Mouse (Mus musculus): ENCODE data around the gene Gm44503. TPM values are rescaled to one million over a fixed set of nuclear protein-coding genes. Genes with fewer than 3 reads are reported as not detected.
A peak's percentile ranks its signal among the peaks of the same experiment; 100 is the strongest.

Gm44503 gene
- total and polyA plus RNA-seq, 3 experiments = 0.31 to 0.34 TPM; not detected in 1

GRCm38 (mm10) chr9:72961346-72961745 lies 2.7 kb downstream of the Gm44503 start:
- Histone ChIP-seq H3K4me3 (no peak overlapping the region), H3K36me3 (ENCODE audit: control insufficient read depth, insufficient read depth, low read length) (no peaks in the 10 kb centered on the region), H3K9ac (ENCODE audit: low read depth, low read length) (no peak overlapping the region), H3K4me1 (ENCODE audit: control insufficient read depth, insufficient read depth, low read length) (no peaks in the 10 kb centered on the region), H3K27me3 (ENCODE audit: control insufficient read depth, insufficient read depth, low read length) (no peaks in the 10 kb centered on the region), H3K27ac (no peak overlapping the region), H3K79me2 (replicated peaks; ENCODE audit: control insufficient read depth, insufficient read depth, low read length) (no peaks in the 10 kb centered on the region)
- 66% methylated on average over 8 of the region's 8 CpGs for WGBS
- intact Hi-C loops (cut with DNase I) = no loop called here
- TF ChIP-seq CTCF (IDR thresholded peaks at IDR 0.05) (no peak), EP300 (IDR thresholded peaks at IDR 0.05; ENCODE audit: insufficient read depth, low read depth, low read length) (no peak), POLR2A (IDR thresholded peaks at IDR 0.05; ENCODE audit: insufficient read depth, low read depth, low read length) (no peak)
- DNase-seq = no peak

- Histone ChIP-seq H3K9ac (ENCODE audit: low read depth, low read length) (no peak overlapping the region), H3K27me3 (ENCODE audit: control insufficient read depth, insufficient read depth, low read length) (no peaks in the 10 kb centered on the region), H3K27ac (no peak overlapping the region), H3K79me2 (replicated peaks; ENCODE audit: control insufficient read depth, insufficient read depth, low read length) (no peaks in the 10 kb centered on the region), H3K4me1 (ENCODE audit: control insufficient read depth, insufficient read depth, low read length) (no peaks in the 10 kb centered on the region), H3K4me3 (no peak overlapping the region), H3K36me3 (ENCODE audit: control insufficient read depth, insufficient read depth, low read length) (no peaks in the 10 kb centered on the region)
- WGBS = 68% methylated on average over 15 of the region's 15 CpGs
- intact Hi-C loops (cut with DNase I) = no loop called here
- DNase-seq = peak in 1 of 2 experiments; percentile 33
- TF ChIP-seq POLR2A (IDR thresholded peaks at IDR 0.05; ENCODE audit: insufficient read depth, low read depth, low read length) = no peak
Measured at GRCm38 (mm10) chr9:72961959-72962358, 3.3 kb downstream of the Gm44503 start.

GRCm38 (mm10) chr9:72968349-72969061 lies 9.9 kb downstream of the Gm44503 start:
- H3K4me3 ChIP-seq = no peak overlapping the region
- no peak overlapping the region for H3K27ac ChIP-seq
- peak; percentile 30 to 40 for DNase-seq
- no peaks in the 10 kb centered on the region for H3K36me3 ChIP-seq (ENCODE audit: control insufficient read depth, insufficient read depth, low read length)
- no peaks in the 10 kb centered on the region for H3K79me2 ChIP-seq (replicated peaks; ENCODE audit: control insufficient read depth, insufficient read depth, low read length)
- H3K4me1 ChIP-seq (ENCODE audit: control insufficient read depth, insufficient read depth, low read length) = no peaks in the 10 kb centered on the region
- H3K27me3 ChIP-seq (ENCODE audit: control insufficient read depth, insufficient read depth, low read length) = no peaks in the 10 kb centered on the region
- 23% methylated on average over 11 of the region's 11 CpGs for WGBS
- intact Hi-C loops (cut with DNase I) = loop anchor here (2.0 to 5.0 kb wide), 2 partner anchors 74 to 122 kb away; partner anchors contain the start of genes Pigb and Rab27a
- TF ChIP-seq POLR2A (IDR thresholded peaks at IDR 0.05; ENCODE audit: insufficient read depth, low read depth, low read length) (no peak), EP300 (IDR thresholded peaks at IDR 0.05; ENCODE audit: insufficient read depth, low read depth, low read length) (0 out of 2 replicates have a peak, but pooled peaks have one; percentile 18), CTCF (IDR thresholded peaks at IDR 0.05) (peak; percentile 74)
- no peak overlapping the region for H3K9ac ChIP-seq (ENCODE audit: low read depth, low read length)

GRCm38 (mm10) chr9:72969874-72970273 lies 11.2 kb downstream of the Gm44503 start:
- H3K4me3 ChIP-seq = no peak overlapping the region
- intact Hi-C loops (cut with DNase I) = loop anchor here (2.0 to 5.0 kb wide), 3 partner anchors 15 to 121 kb away; partner anchors contain the start of genes Ccpg1, Ccpg1os, Pigb and Rab27a

GRCm38 (mm10) chr9:72972435-72972834 lies 13.8 kb downstream of the Gm44503 start:
- H3K79me2 ChIP-seq (replicated peaks; ENCODE audit: control insufficient read depth, insufficient read depth, low read length) = no peaks in the 10 kb centered on the region
- 85% methylated on average over 5 of the region's 5 CpGs for WGBS
- no peak overlapping the region for H3K4me3 ChIP-seq
- H3K27ac ChIP-seq = no peak overlapping the region
- no peaks in the 10 kb centered on the region for H3K36me3 ChIP-seq (ENCODE audit: control insufficient read depth, insufficient read depth, low read length)
- no peak overlapping the region for H3K9ac ChIP-seq (ENCODE audit: low read depth, low read length)
- no peaks in the 10 kb centered on the region for H3K27me3 ChIP-seq (ENCODE audit: control insufficient read depth, insufficient read depth, low read length)
- DNase-seq = no peak
- TF ChIP-seq CTCF (IDR thresholded peaks at IDR 0.05) (no peak), POLR2A (IDR thresholded peaks at IDR 0.05; ENCODE audit: insufficient read depth, low read depth, low read length) (no peak), EP300 (IDR thresholded peaks at IDR 0.05; ENCODE audit: insufficient read depth, low read depth, low read length) (no peak)
- intact Hi-C loops (cut with DNase I) = no loop called here
- no peaks in the 10 kb centered on the region for H3K4me1 ChIP-seq (ENCODE audit: control insufficient read depth, insufficient read depth, low read length)

More at GRCm38 (mm10) chr9:72969874-72970273, 11.2 kb downstream of the Gm44503 start:
- WGBS = 44% methylated on average over 7 of the region's 7 CpGs
- Histone ChIP-seq H3K27me3 (ENCODE audit: control insufficient read depth, insufficient read depth, low read length) (no peaks in the 10 kb centered on the region), H3K4me1 (ENCODE audit: control insufficient read depth, insufficient read depth, low read length) (no peaks in the 10 kb centered on the region), H3K9ac (ENCODE audit: low read depth, low read length) (no peak overlapping the region), H3K79me2 (replicated peaks; ENCODE audit: control insufficient read depth, insufficient read depth, low read length) (no peaks in the 10 kb centered on the region), H3K27ac (no peak overlapping the region), H3K36me3 (ENCODE audit: control insufficient read depth, insufficient read depth, low read length) (no peaks in the 10 kb centered on the region)
- TF ChIP-seq CTCF (IDR thresholded peaks at IDR 0.05) = no peak
- TF ChIP-seq EP300 (IDR thresholded peaks at IDR 0.05; ENCODE audit: insufficient read depth, low read depth, low read length) = no peak
- no peak for TF ChIP-seq POLR2A (IDR thresholded peaks at IDR 0.05; ENCODE audit: insufficient read depth, low read depth, low read length)
- DNase-seq = peak in 1 of 2 experiments; percentile 22

- intact Hi-C loops (cut with DNase I) = no loop called here
- Histone ChIP-seq H3K27me3 (ENCODE audit: control insufficient read depth, insufficient read depth, low read length) (no peaks in the 10 kb centered on the region), H3K79me2 (replicated peaks; ENCODE audit: control insufficient read depth, insufficient read depth, low read length) (no peaks in the 10 kb centered on the region), H3K9ac (ENCODE audit: low read depth, low read length) (no peak overlapping the region), H3K27ac (no peak overlapping the region), H3K36me3 (ENCODE audit: control insufficient read depth, insufficient read depth, low read length) (no peaks in the 10 kb centered on the region), H3K4me3 (no peak overlapping the region), H3K4me1 (ENCODE audit: control insufficient read depth, insufficient read depth, low read length) (no peaks in the 10 kb centered on the region)
- no peak for TF ChIP-seq POLR2A (IDR thresholded peaks at IDR 0.05; ENCODE audit: insufficient read depth, low read depth, low read length)
- TF ChIP-seq CTCF (IDR thresholded peaks at IDR 0.05) = 0 out of 2 replicates have a peak, but pooled peaks have one; percentile 5
- no peak for DNase-seq
Measured at GRCm38 (mm10) chr9:72972984-72973383, 14.3 kb downstream of the Gm44503 start.
